In the genomic region with DNA sequence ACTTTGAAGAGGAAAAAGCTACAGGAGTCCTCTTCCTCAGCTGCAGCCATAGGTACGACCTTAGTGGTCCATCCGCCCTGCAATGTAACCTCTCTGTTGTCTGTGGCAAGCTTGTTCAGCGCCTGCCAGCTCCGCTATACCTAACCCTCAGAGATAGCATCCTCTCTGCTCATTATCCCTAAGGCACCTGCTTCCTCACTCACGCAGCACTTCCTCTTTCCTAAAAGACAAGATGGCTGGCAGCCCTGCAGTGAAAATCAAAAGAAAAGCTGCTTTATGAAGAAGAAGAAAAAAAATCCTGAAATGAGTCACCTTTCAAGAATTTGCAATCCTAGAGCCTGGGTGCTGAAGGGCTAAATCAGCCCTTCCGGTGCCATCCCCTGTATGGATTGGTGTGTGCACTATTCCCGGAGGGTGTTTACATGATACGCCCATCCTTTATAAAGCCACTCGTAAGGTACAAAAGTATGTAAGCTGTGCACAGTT, we compare ENCODE assay signal across 10 mouse cellular contexts. TPM values are rescaled to one million over a fixed set of nuclear protein-coding genes. Genes with fewer than 3 reads are reported as not detected.
DNase-seq lines count a peak whose midpoint lies in the region; ATAC-seq and TF ChIP-seq lines count a peak whose summit lies in the region.
"Had no signal": no experiment of that assay in that cellular context is flagged by ENCODE, and none has a peak within 500 bp of the region (broad histone marks: within the 10 kb centered on the region; RNA-seq: fewer than 3 reads in every experiment).

No protein-coding gene starts in this region.

- H3K4me1 ChIP-seq in heart, embryonic 12.5 days (replicated peaks): peaks cover 11% of the 10 kb centered on the region
- peaks cover 8% of the 10 kb centered on the region for H3K4me1 ChIP-seq in cortical plate, adult 2 months (ENCODE audit: control insufficient read depth, insufficient read depth, low read length)
- peaks cover 76% of the 10 kb centered on the region for H3K4me1 ChIP-seq in hindbrain, embryonic 13.5 days (replicated peaks)
- peaks cover 11% of the 10 kb centered on the region for H3K4me1 ChIP-seq in olfactory bulb, adult 2 months (ENCODE audit: control insufficient read depth, insufficient read depth, low read length)
- peaks cover 16% of the 10 kb centered on the region for H3K4me1 ChIP-seq in kidney, embryonic 16.5 days (ENCODE audit: insufficient read depth, low read length)
- no peaks in the 10 kb centered on the region; the same call in 1 of the 2 replicates for H3K4me1 ChIP-seq in liver, postnatal 0 days (ENCODE audit: insufficient read depth)

- no peak for TF ChIP-seq POLR2A in cortical plate, adult 2 months (IDR thresholded peaks at IDR 0.05; ENCODE audit: extremely low read depth, insufficient read depth, low read length)
- no peak for TF ChIP-seq POLR2A in olfactory bulb, adult 2 months (IDR thresholded peaks at IDR 0.05; ENCODE audit: insufficient read depth, low read depth, low read length)

- no peaks in the 10 kb centered on the region for H3K36me3 ChIP-seq in heart, embryonic 12.5 days
- no peaks in the 10 kb centered on the region for H3K36me3 ChIP-seq in hindbrain, embryonic 13.5 days
- no peaks in the 10 kb centered on the region for H3K36me3 ChIP-seq in kidney, embryonic 16.5 days (ENCODE audit: insufficient read depth, low read length)
- H3K36me3 ChIP-seq in liver, postnatal 0 days (replicated peaks; ENCODE audit: insufficient read depth, low read length): no peaks in the 10 kb centered on the region

- ATAC-seq in heart, embryonic 12.5 days (ENCODE audit: insufficient number of reproducible peaks, low FRiP score): no peak
- no peak for ATAC-seq in hindbrain, embryonic 13.5 days (ENCODE audit: low FRiP score)
- no peak for ATAC-seq in kidney, embryonic 16.5 days (ENCODE audit: low FRiP score, low TSS enrichment)
- no peak for ATAC-seq in liver, postnatal 0 days

- no peak overlapping the region for H3K4me3 ChIP-seq in heart, embryonic 12.5 days
- H3K4me3 ChIP-seq in cortical plate, adult 2 months (ENCODE audit: insufficient read depth, low read length): peak overlapping the region; percentile 55
- peak overlapping the region; percentile 61 for H3K4me3 ChIP-seq in hindbrain, embryonic 13.5 days
- peak overlapping the region; percentile 45 for H3K4me3 ChIP-seq in olfactory bulb, adult 2 months (ENCODE audit: insufficient read depth, low read depth, low read length)
- no peak overlapping the region for H3K4me3 ChIP-seq in kidney, embryonic 16.5 days (ENCODE audit: low read length)
- H3K4me3 ChIP-seq in liver, postnatal 0 days (ENCODE audit: low read depth, low read length): no peak overlapping the region

- no peak overlapping the region for H3K9ac ChIP-seq in heart, embryonic 12.5 days
- peak overlapping the region; percentile 88 for H3K9ac ChIP-seq in hindbrain, embryonic 13.5 days
- no peak overlapping the region for H3K9ac ChIP-seq in kidney, embryonic 16.5 days (replicated peaks; ENCODE audit: low read length)
- no peak overlapping the region for H3K9ac ChIP-seq in liver, postnatal 0 days (replicated peaks)

- H3K9me3 ChIP-seq in heart, embryonic 12.5 days (replicated peaks): no peaks in the 10 kb centered on the region
- no peaks in the 10 kb centered on the region for H3K9me3 ChIP-seq in hindbrain, embryonic 13.5 days
- no peaks in the 10 kb centered on the region for H3K9me3 ChIP-seq in kidney, embryonic 16.5 days (ENCODE audit: low read length)
- no peaks in the 10 kb centered on the region for H3K9me3 ChIP-seq in liver, postnatal 0 days (ENCODE audit: low read length)

- H3K27ac ChIP-seq in heart, embryonic 12.5 days (ENCODE audit: poor library complexity, severe bottlenecking): no peak overlapping the region
- H3K27ac ChIP-seq in cortical plate, adult 2 months (ENCODE audit: insufficient read depth, low read length): 0 out of 2 replicates have a peak overlapping the region, but pooled peaks have one; percentile 16
- H3K27ac ChIP-seq in hindbrain, embryonic 13.5 days: peak overlapping the region; percentile 96
- 0 out of 2 replicates have a peak overlapping the region, but pooled peaks have one; percentile 31 for H3K27ac ChIP-seq in olfactory bulb, adult 2 months (ENCODE audit: insufficient read depth, low read depth, low read length)
- H3K27ac ChIP-seq in kidney, embryonic 16.5 days (ENCODE audit: low read length): no peak overlapping the region
- no peak overlapping the region for H3K27ac ChIP-seq in liver, postnatal 0 days (ENCODE audit: low read depth)
- H3K27ac ChIP-seq: kidney, postnatal 0 days had no signal

- H3K27me3 ChIP-seq in heart, embryonic 12.5 days (replicated peaks): peaks cover 19% of the 10 kb centered on the region
- H3K27me3 ChIP-seq in hindbrain, embryonic 13.5 days: no peaks in the 10 kb centered on the region
- H3K27me3 ChIP-seq in kidney, embryonic 16.5 days (ENCODE audit: insufficient read depth, low read length): peaks cover 2% of the 10 kb centered on the region; the same call in 1 of the 2 replicates
- peaks cover 26% of the 10 kb centered on the region for H3K27me3 ChIP-seq in liver, postnatal 0 days (ENCODE audit: insufficient read depth, low read length)

- no peak for DNase-seq in heart, postnatal 36 days
- DNase-seq in liver, postnatal 0 days: no peak
- DNase-seq in lung, postnatal 14 days: no peak

- peak overlapping the region; percentile 96 for H3K4me2 ChIP-seq in heart, embryonic 12.5 days
- peak overlapping the region; percentile 77 for H3K4me2 ChIP-seq in hindbrain, embryonic 13.5 days
- H3K4me2 ChIP-seq in kidney, embryonic 16.5 days (replicated peaks; ENCODE audit: low read depth, low read length): no peak overlapping the region
- no peak overlapping the region for H3K4me2 ChIP-seq in liver, postnatal 0 days (ENCODE audit: low read depth, low read length)

- WGBS in heart, embryonic 12.5 days: 58% methylated on average over 9 of the region's 9 CpGs
- WGBS in hindbrain, embryonic 13.5 days: 54% methylated on average over 9 of the region's 9 CpGs
- WGBS in olfactory bulb, adult 2 months: 28% methylated on average over 9 of the region's 9 CpGs
- 82% methylated on average over 9 of the region's 9 CpGs for WGBS in kidney, embryonic 16.5 days
- WGBS in liver, postnatal 0 days (ENCODE audit: insufficient replicate concordance): 50% methylated on average over 9 of the region's 9 CpGs

- TF ChIP-seq EP300 in liver, postnatal 0 days (IDR thresholded peaks at IDR 0.05; ENCODE audit: low read depth): no peak

- intact Hi-C loops in heart, postnatal 36 days (cut with DNase I): no loop called here

- no peak for TF ChIP-seq CTCF in cortical plate, adult 2 months (IDR thresholded peaks at IDR 0.05; ENCODE audit: extremely low read depth, insufficient read depth, low read length)
- no peak for TF ChIP-seq CTCF in olfactory bulb, adult 2 months (IDR thresholded peaks at IDR 0.05; ENCODE audit: insufficient read depth, low read depth, low read length)
- no peak for TF ChIP-seq CTCF in liver, postnatal 0 days (IDR thresholded peaks at IDR 0.05; ENCODE audit: low read depth)

RNA-seq across cellular contexts. Expression of a gene that starts 1.7 kb away (rescaled TPM):
- 14.5 and 19.7 TPM in 2 replicates for polyA plus RNA-seq in heart, embryonic 12.5 days (2016; fragmentation: Nextera tagmentation; extraction: Ambion mirVana)
- total RNA-seq in heart, postnatal 36 days (2021): 10 to 100 TPM; 10.3 to 13.0 TPM
- polyA plus RNA-seq in cortical plate, adult 2 months (2012; rRNA removed): 102 and 115 TPM in 2 replicates
- 87.1 and 91.6 TPM in 2 replicates for polyA plus RNA-seq in hindbrain, embryonic 13.5 days (2015; fragmentation: Nextera tagmentation; extraction: Ambion mirVana)
- not detected in 2 replicates for polyA plus RNA-seq in olfactory bulb, adult 2 months (2012; ENCODE audit: insufficient read depth, insufficient read length, low replicate concordance, missing spikeins)
- 7.7 and 8.8 TPM in 2 replicates for polyA plus RNA-seq in kidney, embryonic 16.5 days (2015; fragmentation: Nextera tagmentation; extraction: Ambion mirVana)
- polyA plus RNA-seq in liver, postnatal 0 days (2015; fragmentation: Nextera tagmentation; extraction: Ambion mirVana): 0.32 and 0.35 TPM in 2 replicates
- polyA plus RNA-seq: liver, adult 2 months had no signal

RNA-seq across cellular contexts. Expression of a gene that starts 30.4 kb away (rescaled TPM):
- 13.2 and 13.9 TPM in 2 replicates for polyA plus RNA-seq in heart, embryonic 12.5 days (2016; fragmentation: Nextera tagmentation; extraction: Ambion mirVana)
- 1 to 10 TPM; 8.7 to 9.3 TPM for total RNA-seq in heart, postnatal 36 days (2021)
- polyA plus RNA-seq in cortical plate, adult 2 months (2012; rRNA removed): 7.3 and 7.8 TPM in 2 replicates
- polyA plus RNA-seq in hindbrain, embryonic 13.5 days (2015; fragmentation: Nextera tagmentation; extraction: Ambion mirVana): 8.8 and 9.2 TPM in 2 replicates
- not detected in 2 replicates for polyA plus RNA-seq in olfactory bulb, adult 2 months (2012; ENCODE audit: insufficient read depth, insufficient read length, low replicate concordance, missing spikeins)
- 10.4 and 10.7 TPM in 2 replicates for polyA plus RNA-seq in kidney, embryonic 16.5 days (2015; fragmentation: Nextera tagmentation; extraction: Ambion mirVana)
- polyA plus RNA-seq in liver, postnatal 0 days (2015; fragmentation: Nextera tagmentation; extraction: Ambion mirVana): 4.3 and 4.8 TPM in 2 replicates

RNA-seq across cellular contexts. Expression of a gene that starts 32.6 kb away (rescaled TPM):
- polyA plus RNA-seq in heart, embryonic 12.5 days (2016; fragmentation: Nextera tagmentation; extraction: Ambion mirVana): 27.2 and 28.4 TPM in 2 replicates
- 1 to 10 TPM; 7.4 to 9.4 TPM for total RNA-seq in heart, postnatal 36 days (2021)
- 11.3 and 11.4 TPM in 2 replicates for polyA plus RNA-seq in cortical plate, adult 2 months (2012; rRNA removed)
- 10.6 and 11.9 TPM in 2 replicates for polyA plus RNA-seq in hindbrain, embryonic 13.5 days (2015; fragmentation: Nextera tagmentation; extraction: Ambion mirVana)
- polyA plus RNA-seq in olfactory bulb, adult 2 months (2012; ENCODE audit: insufficient read depth, insufficient read length, low replicate concordance, missing spikeins): not detected in 2 replicates
- polyA plus RNA-seq in kidney, embryonic 16.5 days (2015; fragmentation: Nextera tagmentation; extraction: Ambion mirVana): 30.3 and 30.9 TPM in 2 replicates
- polyA plus RNA-seq in liver, postnatal 0 days (2015; fragmentation: Nextera tagmentation; extraction: Ambion mirVana): 1.7 and 2.3 TPM in 2 replicates

Comparison
In these comparisons a context has a peak if more than half of its experiments do, and no peak if none do; other contexts are left out.
1. H3K27ac ChIP-seq: peak in cortical plate, adult 2 months (single experiment), hindbrain, embryonic 13.5 days (single experiment) and olfactory bulb, adult 2 months (single experiment); none in heart, embryonic 12.5 days (single experiment), kidney, embryonic 16.5 days (single experiment) and liver, postnatal 0 days (single experiment).
2. H3K4me2 ChIP-seq: peak in heart, embryonic 12.5 days (single experiment) and hindbrain, embryonic 13.5 days (single experiment); none in kidney, embryonic 16.5 days (single experiment) and liver, postnatal 0 days (single experiment).
3. H3K4me3 ChIP-seq: peak in cortical plate, adult 2 months (single experiment), hindbrain, embryonic 13.5 days (single experiment) and olfactory bulb, adult 2 months (single experiment); none in heart, embryonic 12.5 days (single experiment), kidney, embryonic 16.5 days (single experiment) and liver, postnatal 0 days (single experiment).